Mouse (Mus musculus): Measurements from ENCODE around the gene Arfgap3. TPM values are rescaled to one million over a fixed set of nuclear protein-coding genes. Genes with fewer than 3 reads are reported as not detected.
A peak's percentile ranks its signal among the peaks of the same experiment; 100 is the strongest.

The Arfgap3 gene
- total and polyA plus RNA-seq, 2 experiments from 2014 or later: 22.4 to 86.9 TPM

- Histone ChIP-seq H3K9me3 (replicated peaks; ENCODE audit: control insufficient read depth, low read length) (no peaks in the 10 kb centered on the region), H3K36me3 (replicated peaks; ENCODE audit: control insufficient read depth, insufficient read depth, low read length) (no peaks in the 10 kb centered on the region), H3K27me3 (ENCODE audit: control insufficient read depth, insufficient read depth, low read length) (peaks cover 23% of the 10 kb centered on the region), H3K4me1 (ENCODE audit: control insufficient read depth, insufficient read depth) (no peaks in the 10 kb centered on the region), H3K4me2 (ENCODE audit: low read depth, low read length) (no peak overlapping the region), H3K27ac (ENCODE audit: low read depth) (no peak overlapping the region), H3K4me3 (ENCODE audit: low read depth, low read length) (no peak overlapping the region), H3K9ac (replicated peaks; ENCODE audit: low read depth, low read length) (no peak overlapping the region)
- TF ChIP-seq CTCF (IDR thresholded peaks at IDR 0.05; ENCODE audit: low read depth) (peak; percentile 6; the same call in 1 of the 2 replicates), EP300 (IDR thresholded peaks at IDR 0.05; ENCODE audit: low read depth) (no peak)
- WGBS: 95% methylated on average over 4 of the region's 4 CpGs
- DNase-seq (ENCODE audit: low spot score) (no peak), ATAC-seq (ENCODE audit: insufficient read depth, low read depth) (no peak)
Observed at GRCm38 (mm10) chr15:83255191-83255782, 94.8 kb downstream of the Arfgap3 start.

DNA sequence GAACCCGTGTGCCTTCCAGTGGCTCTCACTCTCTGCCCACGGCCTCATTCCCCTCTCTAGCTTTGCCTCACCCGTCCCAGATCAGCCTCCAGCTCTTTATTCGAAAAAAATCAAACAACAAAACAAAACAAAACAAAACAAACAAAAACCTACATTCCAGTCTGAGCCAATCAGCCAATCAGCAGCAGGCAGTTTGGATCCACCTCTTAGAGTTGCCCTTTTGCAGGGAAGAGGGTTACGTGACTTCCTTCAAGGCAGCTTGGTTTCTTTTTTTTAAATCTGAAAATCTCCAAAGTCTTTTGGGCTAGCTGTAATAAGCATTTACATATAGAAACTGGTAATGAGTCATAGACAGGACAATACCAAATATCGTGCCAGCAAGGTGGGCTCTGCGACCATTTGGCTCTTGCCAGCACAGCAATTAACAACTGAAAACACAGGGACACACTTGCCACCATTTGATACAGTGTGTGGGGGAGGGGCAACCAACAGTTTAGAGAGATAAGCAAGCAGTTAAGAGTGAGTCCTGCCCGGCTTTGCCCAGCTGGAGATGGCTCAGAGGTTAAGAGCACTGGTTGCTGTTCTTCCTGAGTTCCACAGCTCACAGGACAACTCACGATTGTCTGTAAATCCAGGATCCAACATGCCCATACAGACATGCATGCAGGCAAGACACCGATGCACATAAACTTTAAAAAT, 95.5 kb downstream of the Arfgap3 start:
- H3K9me3 ChIP-seq (replicated peaks; ENCODE audit: control insufficient read depth, low read length): no peaks in the 10 kb centered on the region
- H3K9ac ChIP-seq (replicated peaks; ENCODE audit: low read depth, low read length): no peak overlapping the region
- H3K4me3 ChIP-seq (ENCODE audit: low read depth, low read length): no peak overlapping the region
- no peak overlapping the region for H3K4me2 ChIP-seq (ENCODE audit: low read depth, low read length)
- DNase-seq (ENCODE audit: low spot score) (no peak), ATAC-seq (ENCODE audit: insufficient read depth, low read depth) (no peak)
- H3K36me3 ChIP-seq (replicated peaks; ENCODE audit: control insufficient read depth, insufficient read depth, low read length): no peaks in the 10 kb centered on the region
- peaks cover 30% of the 10 kb centered on the region for H3K27me3 ChIP-seq (ENCODE audit: control insufficient read depth, insufficient read depth, low read length)
- TF ChIP-seq EP300 (IDR thresholded peaks at IDR 0.05; ENCODE audit: low read depth) (no peak), CTCF (IDR thresholded peaks at IDR 0.05; ENCODE audit: low read depth) (no peak)
- H3K27ac ChIP-seq (ENCODE audit: low read depth): no peak overlapping the region
- WGBS: 49% methylated on average over 10 of the region's 10 CpGs
- H3K4me1 ChIP-seq (ENCODE audit: control insufficient read depth, insufficient read depth): no peaks in the 10 kb centered on the region

DNA sequence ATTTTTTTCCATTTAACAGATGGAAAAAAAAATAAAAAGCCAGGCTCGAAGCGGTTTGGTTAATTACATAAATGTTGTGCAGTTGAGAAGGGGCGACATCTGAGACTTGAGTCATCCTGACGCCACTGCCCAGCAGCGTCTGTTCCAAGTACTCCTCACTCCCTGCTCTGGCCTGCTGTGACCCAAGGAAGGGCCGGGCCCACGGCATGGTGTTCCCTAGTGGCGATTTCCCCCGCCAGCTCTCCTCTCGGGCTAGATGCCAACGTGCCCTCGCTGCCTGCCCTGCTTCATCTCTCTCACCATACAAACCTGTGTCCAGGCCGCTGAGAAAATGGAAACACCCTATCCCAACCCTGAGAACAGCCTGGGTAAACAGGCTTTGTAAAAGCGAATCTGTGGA, 98.0 kb downstream of the Arfgap3 start:
- Histone ChIP-seq H3K4me2 (ENCODE audit: low read depth, low read length) (peak overlapping the region; percentile 78; the same call in 1 of the 2 replicates), H3K27ac (ENCODE audit: low read depth) (no peak overlapping the region), H3K4me3 (ENCODE audit: low read depth, low read length) (no peak overlapping the region), H3K9me3 (replicated peaks; ENCODE audit: control insufficient read depth, low read length) (no peaks in the 10 kb centered on the region), H3K9ac (replicated peaks; ENCODE audit: low read depth, low read length) (no peak overlapping the region), H3K4me1 (ENCODE audit: control insufficient read depth, insufficient read depth) (no peaks in the 10 kb centered on the region), H3K36me3 (replicated peaks; ENCODE audit: control insufficient read depth, insufficient read depth, low read length) (no peaks in the 10 kb centered on the region), H3K27me3 (ENCODE audit: control insufficient read depth, insufficient read depth, low read length) (peaks cover 32% of the 10 kb centered on the region)
- DNase-seq (ENCODE audit: low spot score): no peak
- WGBS: 58% methylated on average over 14 of the region's 14 CpGs
- no peak for TF ChIP-seq CTCF (IDR thresholded peaks at IDR 0.05; ENCODE audit: low read depth)
- ATAC-seq (ENCODE audit: insufficient read depth, low read depth): no peak

GRCm38 (mm10) chr15:83251176-83252004, 98.7 kb downstream of the Arfgap3 start, which contains the start of gene A4galt:
Gene A4galt (minus strand): TSS chr15:83251774.
- Histone ChIP-seq H3K9ac (replicated peaks; ENCODE audit: low read depth, low read length) (peak within 1 kb of the TSS; percentile 41), H3K27me3 (ENCODE audit: control insufficient read depth, insufficient read depth, low read length) (peaks cover 35% of the 10 kb centered on the region), H3K36me3 (replicated peaks; ENCODE audit: control insufficient read depth, insufficient read depth, low read length) (no peaks in the 10 kb centered on the region), H3K4me1 (ENCODE audit: control insufficient read depth, insufficient read depth) (no peaks in the 10 kb centered on the region), H3K4me3 (ENCODE audit: low read depth, low read length) (peak within 1 kb of the TSS; percentile 55), H3K4me2 (ENCODE audit: low read depth, low read length) (peak within 1 kb of the TSS; percentile 78), H3K9me3 (replicated peaks; ENCODE audit: control insufficient read depth, low read length) (no peaks in the 10 kb centered on the region), H3K27ac (ENCODE audit: low read depth) (no peak within 1 kb of the TSS)
- TF ChIP-seq EP300 (IDR thresholded peaks at IDR 0.05; ENCODE audit: low read depth): no peak
- TF ChIP-seq CTCF (IDR thresholded peaks at IDR 0.05; ENCODE audit: low read depth): no peak
- DNase-seq (ENCODE audit: low spot score) (no peak), ATAC-seq (ENCODE audit: insufficient read depth, low read depth) (peak; percentile 55; the same call in 1 of the 2 replicates)
- 4% methylated on average over 60 of the region's 66 CpGs for WGBS

GRCm38 (mm10) chr15:83250651-83251175, 99.3 kb downstream of the Arfgap3 start:
- Histone ChIP-seq H3K4me2 (ENCODE audit: low read depth, low read length) (peak overlapping the region; percentile 78), H3K9ac (replicated peaks; ENCODE audit: low read depth, low read length) (peak overlapping the region; percentile 41; the same call in 1 of the 2 replicates), H3K4me1 (ENCODE audit: control insufficient read depth, insufficient read depth) (no peaks in the 10 kb centered on the region), H3K27ac (ENCODE audit: low read depth) (no peak overlapping the region), H3K27me3 (ENCODE audit: control insufficient read depth, insufficient read depth, low read length) (peaks cover 36% of the 10 kb centered on the region), H3K36me3 (replicated peaks; ENCODE audit: control insufficient read depth, insufficient read depth, low read length) (no peaks in the 10 kb centered on the region), H3K9me3 (replicated peaks; ENCODE audit: control insufficient read depth, low read length) (no peaks in the 10 kb centered on the region), H3K4me3 (ENCODE audit: low read depth, low read length) (peak overlapping the region; percentile 55)
- no peak for ATAC-seq (ENCODE audit: insufficient read depth, low read depth)
- no peak for TF ChIP-seq CTCF (IDR thresholded peaks at IDR 0.05; ENCODE audit: low read depth)
- TF ChIP-seq EP300 (IDR thresholded peaks at IDR 0.05; ENCODE audit: low read depth): no peak
- no peak for DNase-seq (ENCODE audit: low spot score)
- WGBS: 3% methylated on average over 20 of the region's 20 CpGs

Other genes with a start within 250 kb of the Arfgap3 start
- 116 and 121 TPM in 2 replicates for gene Rrp7a, start 227.4 kb downstream of the Arfgap3 start, total RNA-seq (2014; rRNA removed; ENCODE audit: low replicate concordance)
- gene Rrp7a, start 227.4 kb downstream of the Arfgap3 start, polyA plus RNA-seq (2015; fragmentation: Nextera tagmentation; extraction: Ambion mirVana): 24.6 and 26.2 TPM in 2 replicates
- 60.4 and 63.6 TPM in 2 replicates for gene Poldip3, start 200.9 kb downstream of the Arfgap3 start, total RNA-seq (2014; rRNA removed; ENCODE audit: low replicate concordance)
- gene Poldip3, start 200.9 kb downstream of the Arfgap3 start, polyA plus RNA-seq (2015; fragmentation: Nextera tagmentation; extraction: Ambion mirVana): 36.4 and 38.3 TPM in 2 replicates
- gene Cyb5r3, start 177.7 kb downstream of the Arfgap3 start, total RNA-seq (2014; rRNA removed; ENCODE audit: low replicate concordance): 125 and 166 TPM in 2 replicates
- gene Cyb5r3, start 177.7 kb downstream of the Arfgap3 start, polyA plus RNA-seq (2015; fragmentation: Nextera tagmentation; extraction: Ambion mirVana): 113 and 117 TPM in 2 replicates
- 3.0 and 3.2 TPM in 2 replicates for gene A4galt, start 98.5 kb downstream of the Arfgap3 start, total RNA-seq (2014; rRNA removed; ENCODE audit: low replicate concordance)
- 1.6 and 2.0 TPM in 2 replicates for gene A4galt, start 98.5 kb downstream of the Arfgap3 start, polyA plus RNA-seq (2015; fragmentation: Nextera tagmentation; extraction: Ambion mirVana)
- gene Pacsin2, start 114.4 kb upstream of the Arfgap3 start, total RNA-seq (2014; rRNA removed; ENCODE audit: low replicate concordance): 65.0 and 78.0 TPM in 2 replicates
- gene Pacsin2, start 114.4 kb upstream of the Arfgap3 start, polyA plus RNA-seq (2015; fragmentation: Nextera tagmentation; extraction: Ambion mirVana): 53.0 and 63.3 TPM in 2 replicates
- 5.8 and 10.7 TPM in 2 replicates for gene Ttll1, start 160.6 kb upstream of the Arfgap3 start, total RNA-seq (2014; rRNA removed; ENCODE audit: low replicate concordance)
- gene Ttll1, start 160.6 kb upstream of the Arfgap3 start, polyA plus RNA-seq (2015; fragmentation: Nextera tagmentation; extraction: Ambion mirVana): 23.2 and 25.7 TPM in 2 replicates
- 25.8 and 49.6 TPM in 2 replicates for gene Bik, start 176.6 kb upstream of the Arfgap3 start, total RNA-seq (2014; rRNA removed; ENCODE audit: low replicate concordance)
- 33.8 and 37.7 TPM in 2 replicates for gene Bik, start 176.6 kb upstream of the Arfgap3 start, polyA plus RNA-seq (2015; fragmentation: Nextera tagmentation; extraction: Ambion mirVana)
- 264 and 335 TPM in 2 replicates for gene Tspo, start 213.3 kb upstream of the Arfgap3 start, total RNA-seq (2014; rRNA removed; ENCODE audit: low replicate concordance)
- gene Tspo, start 213.3 kb upstream of the Arfgap3 start, polyA plus RNA-seq (2015; fragmentation: Nextera tagmentation; extraction: Ambion mirVana): 205 and 210 TPM in 2 replicates
- 66.6 and 87.2 TPM in 2 replicates for gene Mcat, start 213.5 kb upstream of the Arfgap3 start, total RNA-seq (2014; rRNA removed; ENCODE audit: low replicate concordance)
- gene Mcat, start 213.5 kb upstream of the Arfgap3 start, polyA plus RNA-seq (2015; fragmentation: Nextera tagmentation; extraction: Ambion mirVana): 33.5 and 36.9 TPM in 2 replicates
- gene Ttll12, start 244.9 kb upstream of the Arfgap3 start, total RNA-seq (2014; rRNA removed; ENCODE audit: low replicate concordance): 14.7 and 15.9 TPM in 2 replicates
- 7.8 and 8.6 TPM in 2 replicates for gene Ttll12, start 244.9 kb upstream of the Arfgap3 start, polyA plus RNA-seq (2015; fragmentation: Nextera tagmentation; extraction: Ambion mirVana)

Measured in heart, postnatal 0 days (tissue).